Mouse (Mus musculus) hindbrain, embryonic 11.5 days (tissue): ENCODE results near the gene Zc3h7b. TPM values are rescaled to one million over a fixed set of nuclear protein-coding genes. Genes with fewer than 3 reads are reported as not detected.
A peak's percentile ranks its signal among the peaks of the same experiment; 100 is the strongest.

Experiments used
- ATAC-seq: fragments of 200-750 bp; cut with Nextera tagmentation; 2 replicates; pipeline ENCODE4 v1.8.0; 2017; ENCODE audit warnings: mild to moderate bottlenecking, moderate TSS enrichment, moderate library complexity; ENCODE audit not compliant: low FRiP score
- DNase-seq: peaks from one replicate; pipeline ENCODE4 v3.0.0-alpha.2; 2015; ENCODE audit warnings: low spot score
- H3K27ac ChIP-seq: fragments of 300-500 bp; sonication (generic); 2 replicates; pipeline ENCODE4 v1.5.1; 2014; ENCODE audit warnings: mild to moderate bottlenecking, low read depth, low read length
- H3K27me3 ChIP-seq: fragments of 300-500 bp; sonication (generic); 2 replicates; pipeline ENCODE4 v1.6.1; 2014; ENCODE audit warnings: mild to moderate bottlenecking, low read length, moderate library complexity, mixed read lengths; ENCODE audit not compliant: control insufficient read depth, insufficient read depth
- H3K36me3 ChIP-seq: fragments of 300-500 bp; sonication (generic); 2 replicates; pipeline ENCODE4 v1.6.1; 2014; ENCODE audit warnings: mild to moderate bottlenecking, low read length, moderate library complexity, mixed read lengths; ENCODE audit not compliant: control insufficient read depth, insufficient read depth
- H3K4me1 ChIP-seq: fragments of 300-500 bp; sonication (generic); replicated peaks from 2 replicates; pipeline ENCODE4 v1.6.1; 2014; ENCODE audit warnings: low read length, mixed read lengths; ENCODE audit not compliant: control insufficient read depth, insufficient read depth
- H3K4me2 ChIP-seq: fragments of 300-500 bp; sonication (generic); replicated peaks from 2 replicates; pipeline ENCODE4 v1.6.1; 2014; ENCODE audit warnings: mild to moderate bottlenecking, low read depth, low read length
- H3K4me3 ChIP-seq: fragments of 300-500 bp; sonication (generic); 2 replicates; pipeline ENCODE4 v1.5.1; 2014; ENCODE audit warnings: low read depth, low read length
- H3K9ac ChIP-seq: fragments of 300-500 bp; sonication (generic); 2 replicates; pipeline ENCODE4 v1.6.1; 2014; ENCODE audit warnings: low read depth, low read length
- H3K9me3 ChIP-seq: fragments of 300-500 bp; sonication (generic); 2 replicates; pipeline ENCODE4 v1.6.1; 2016; ENCODE audit warnings: low read length; ENCODE audit not compliant: control insufficient read depth
- WGBS: fragments of 180-500 bp; shearing (Covaris S2); extraction: QIAGEN DNeasy Blood & Tissue Kit; methylation state at CpG from one replicate; pipeline ENCODE4 v1.1.7; 2014; 5-methylcytosine and 5-hydroxymethylcytosine counted together
- polyA plus RNA-seq: library from polyadenylated mRNA; unstranded; fragments of >200 nt; fragmentation: Nextera tagmentation; extraction: Ambion mirVana; gene quantifications from 2 replicates; pipeline ENCODE4 v1.2.1, GENCODE M21; 2014

Gene Zc3h7b
- polyA plus RNA-seq, 1 experiment from 2014 or later: 52.6 TPM

DNA sequence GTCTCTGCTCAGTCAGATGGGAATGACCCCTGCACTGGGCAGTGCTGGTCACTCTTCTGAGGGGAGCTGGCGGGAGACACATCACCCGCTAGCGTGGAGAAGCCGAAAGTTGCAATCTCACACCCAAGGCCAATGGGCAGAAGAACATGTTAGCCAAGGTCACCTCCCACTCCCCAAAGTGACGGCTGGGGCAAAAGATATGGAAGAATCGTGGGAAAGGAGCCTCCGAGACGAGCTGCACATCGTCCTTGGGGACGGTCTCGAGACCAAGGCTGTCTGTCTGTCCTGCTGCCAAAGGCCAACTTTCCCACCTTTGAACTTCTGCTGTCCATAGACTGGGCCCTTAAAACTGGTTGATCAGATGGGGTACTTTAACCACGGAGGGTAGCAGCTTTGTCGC is 42.7 kb downstream of the Zc3h7b start:
- Histone ChIP-seq H3K4me3 (no peak overlapping the region), H3K9ac (no peak overlapping the region), H3K4me1 (no peaks in the 10 kb centered on the region), H3K4me2 (no peak overlapping the region), H3K9me3 (no peaks in the 10 kb centered on the region), H3K27ac (no peak overlapping the region), H3K27me3 (no peaks in the 10 kb centered on the region), H3K36me3 (peaks cover 10% of the 10 kb centered on the region)
- no peak for DNase-seq
- no peak for ATAC-seq
- WGBS: 96% methylated on average over 13 of the region's 13 CpGs

DNA sequence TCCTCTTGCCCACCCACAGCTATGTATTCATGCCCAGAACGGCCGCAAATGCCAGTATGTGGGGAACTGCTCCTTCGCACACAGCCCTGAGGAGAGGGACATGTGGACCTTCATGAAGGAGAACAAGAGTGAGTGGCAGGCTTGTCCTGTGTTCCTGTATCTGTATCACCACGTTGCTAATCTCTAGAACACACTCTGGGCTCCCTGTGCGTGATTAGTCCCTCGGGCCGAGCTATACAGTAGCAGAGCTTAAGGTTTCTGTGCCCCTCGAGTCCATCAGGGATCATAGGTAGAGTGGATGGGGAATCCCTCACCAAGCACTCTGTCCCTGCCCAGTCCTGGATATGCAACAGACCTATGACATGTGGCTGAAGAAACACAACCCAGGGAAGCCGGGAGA is 47.6 kb downstream of the Zc3h7b start:
- 92% methylated on average over 9 of the region's 9 CpGs for WGBS
- H3K9ac ChIP-seq: no peak overlapping the region
- H3K4me1 ChIP-seq: no peaks in the 10 kb centered on the region
- no peak overlapping the region for H3K4me2 ChIP-seq
- no peak for DNase-seq
- ATAC-seq: no peak
- no peaks in the 10 kb centered on the region for H3K27me3 ChIP-seq
- H3K4me3 ChIP-seq: no peak overlapping the region
- H3K36me3 ChIP-seq: 0 out of 2 replicates have a peak, but pooled peaks cover 8% of the 10 kb centered on the region
- H3K9me3 ChIP-seq: no peaks in the 10 kb centered on the region
- H3K27ac ChIP-seq: no peak overlapping the region

- no peak overlapping the region for H3K4me2 ChIP-seq
- H3K36me3 ChIP-seq: 0 out of 2 replicates have a peak, but pooled peaks cover 6% of the 10 kb centered on the region
- H3K9ac ChIP-seq: no peak overlapping the region
- no peaks in the 10 kb centered on the region for H3K9me3 ChIP-seq
- DNase-seq: peak; percentile 39
- no peaks in the 10 kb centered on the region for H3K4me1 ChIP-seq
- H3K27me3 ChIP-seq: no peaks in the 10 kb centered on the region
- H3K27ac ChIP-seq: no peak overlapping the region
- WGBS: 80% methylated on average over 3 of the region's 3 CpGs
- ATAC-seq: no peak
- no peak overlapping the region for H3K4me3 ChIP-seq
These were observed 51.4 kb downstream of the Zc3h7b start for GRCm38 (mm10) chr15:81796228-81796627.

DNA sequence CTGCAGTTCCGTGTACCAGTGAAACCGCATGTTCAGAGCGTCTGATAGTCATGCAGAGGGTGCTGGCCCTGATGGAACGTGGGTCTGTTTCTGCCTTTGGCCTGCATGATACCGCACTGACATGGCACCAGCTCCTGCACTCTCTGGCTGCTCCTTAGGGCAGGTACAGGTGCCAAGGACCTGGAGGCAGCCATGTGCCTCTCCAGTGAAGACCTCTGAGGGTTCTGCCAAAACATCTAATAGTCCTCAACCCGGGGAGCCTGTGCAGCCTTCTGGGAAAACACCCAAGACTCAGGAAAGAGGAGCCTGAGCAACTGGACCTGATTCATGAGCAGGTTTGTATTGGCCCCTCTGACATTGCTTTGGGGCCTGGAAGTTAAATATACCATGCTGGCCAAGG is 53.0 kb downstream of the Zc3h7b start:
- DNase-seq: no peak
- Histone ChIP-seq H3K27ac (no peak overlapping the region), H3K9ac (no peak overlapping the region), H3K4me2 (no peak overlapping the region), H3K36me3 (0 out of 2 replicates have a peak, but pooled peaks cover 5% of the 10 kb centered on the region), H3K4me1 (peaks cover 3% of the 10 kb centered on the region; the same call in 1 of the 2 replicates), H3K4me3 (no peak overlapping the region), H3K27me3 (no peaks in the 10 kb centered on the region), H3K9me3 (no peaks in the 10 kb centered on the region)
- no peak for ATAC-seq
- 93% methylated on average over 6 of the region's 6 CpGs for WGBS

DNA sequence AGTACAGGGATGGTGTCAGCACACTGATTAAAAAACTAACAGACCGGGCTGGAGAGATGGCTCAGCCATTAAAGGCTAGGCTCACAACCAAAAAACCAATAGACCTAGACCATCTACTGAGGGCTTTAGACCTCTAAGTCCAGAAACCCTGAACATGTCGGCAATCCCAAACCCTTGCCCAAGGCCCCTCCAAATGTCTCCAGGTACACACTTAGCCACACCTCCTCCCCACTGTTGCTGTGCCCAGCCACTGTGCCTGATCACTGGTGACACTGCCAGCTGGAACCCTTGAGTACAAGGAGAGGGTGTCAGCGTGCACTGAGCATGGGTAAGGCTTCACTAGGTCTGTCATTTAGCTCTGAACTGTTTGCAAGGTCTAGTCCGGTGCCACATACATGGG is 53.6 kb downstream of the Zc3h7b start:
- H3K4me2 ChIP-seq: no peak overlapping the region
- DNase-seq: no peak
- H3K36me3 ChIP-seq: 0 out of 2 replicates have a peak, but pooled peaks cover 3% of the 10 kb centered on the region
- no peak overlapping the region for H3K4me3 ChIP-seq
- H3K27ac ChIP-seq: no peak overlapping the region
- peaks cover 5% of the 10 kb centered on the region; the same call in 1 of the 2 replicates for H3K4me1 ChIP-seq
- no peak overlapping the region for H3K9ac ChIP-seq
- H3K27me3 ChIP-seq: no peaks in the 10 kb centered on the region
- H3K9me3 ChIP-seq: no peaks in the 10 kb centered on the region
- no peak for ATAC-seq
- 92% methylated on average over 4 of the region's 4 CpGs for WGBS

- ATAC-seq: no peak
- WGBS: 81% methylated on average over 3 of the region's 3 CpGs
These were observed 55.5 kb downstream of the Zc3h7b start for GRCm38 (mm10) chr15:81800391-81800790.

GRCm38 (mm10) chr15:81802001-81802890 is 57.4 kb downstream of the Zc3h7b start, which contains the start of gene Tef:
Gene Tef, plus strand, starts transcription at chr15:81802421.
- Histone ChIP-seq H3K27me3 (no peaks in the 10 kb centered on the region), H3K36me3 (no peaks in the 10 kb centered on the region), H3K27ac (no peak within 1 kb of the TSS), H3K4me2 (peak within 1 kb of the TSS; percentile 33), H3K9me3 (no peaks in the 10 kb centered on the region), H3K4me3 (0 out of 2 replicates have a peak within 1 kb of the TSS, but pooled peaks have one; percentile 12), H3K4me1 (peaks cover 5% of the 10 kb centered on the region; the same call in 1 of the 2 replicates), H3K9ac (no peak within 1 kb of the TSS)
- WGBS: 29% methylated on average over 19 of the region's 19 CpGs
- ATAC-seq (peak; percentile 98), DNase-seq (peak; percentile 84)

More at GRCm38 (mm10) chr15:81800391-81800790, 55.5 kb downstream of the Zc3h7b start:
- H3K4me2 ChIP-seq: no peak overlapping the region
- H3K9me3 ChIP-seq: no peaks in the 10 kb centered on the region
- H3K4me1 ChIP-seq: peaks cover 5% of the 10 kb centered on the region; the same call in 1 of the 2 replicates
- H3K9ac ChIP-seq: no peak overlapping the region
- no peaks in the 10 kb centered on the region for H3K27me3 ChIP-seq
- DNase-seq: no peak
- no peaks in the 10 kb centered on the region for H3K36me3 ChIP-seq
- no peak overlapping the region for H3K4me3 ChIP-seq
- H3K27ac ChIP-seq: no peak overlapping the region

GRCm38 (mm10) chr15:81802941-81803351 is 58.1 kb downstream of the Zc3h7b start:
- no peaks in the 10 kb centered on the region for H3K9me3 ChIP-seq
- H3K4me2 ChIP-seq: peak overlapping the region; percentile 33
- ATAC-seq: no peak; the same call in 1 of the 2 replicates
- H3K9ac ChIP-seq: no peak overlapping the region
- H3K27me3 ChIP-seq: no peaks in the 10 kb centered on the region
- 14% methylated on average over 8 of the region's 8 CpGs for WGBS
- no peaks in the 10 kb centered on the region for H3K36me3 ChIP-seq
- H3K27ac ChIP-seq: no peak overlapping the region
- H3K4me1 ChIP-seq: peaks cover 5% of the 10 kb centered on the region; the same call in 1 of the 2 replicates
- DNase-seq: no peak
- H3K4me3 ChIP-seq: 0 out of 2 replicates have a peak overlapping the region, but pooled peaks have one; percentile 12
